ENCODE assay signal across 13 mouse cellular contexts in genomic region chr8:124140211-124140790, GRCm38 (mm10).
A peak's percentile ranks its signal among the peaks of the same experiment; 100 is the strongest.
DNase-seq lines count a peak whose midpoint lies in the region; ATAC-seq lines count a peak whose summit lies in the region.
"Had no signal": no experiment of that assay in that cellular context is flagged by ENCODE, and none has a peak within 500 bp of the region (broad histone marks: within the 10 kb centered on the region; RNA-seq: fewer than 3 reads in every experiment).

No protein-coding gene starts in this region.

- no peaks in the 10 kb centered on the region for H3K9me3 ChIP-seq in kidney, embryonic 15.5 days (replicated peaks)
- H3K9me3 ChIP-seq in hindbrain, embryonic 10.5 days = no peaks in the 10 kb centered on the region
- H3K9me3 ChIP-seq in midbrain, embryonic 15.5 days = no peaks in the 10 kb centered on the region
- no peaks in the 10 kb centered on the region for H3K9me3 ChIP-seq in limb, embryonic 10.5 days (replicated peaks)
- H3K9me3 ChIP-seq in kidney, embryonic 14.5 days (ENCODE audit: control insufficient read depth, low read length) = no peaks in the 10 kb centered on the region
- H3K9me3 ChIP-seq: heart, embryonic 15.5 days; limb, embryonic 15.5 days had no signal

- H3K4me2 ChIP-seq in kidney, embryonic 15.5 days = peak overlapping the region; percentile 24
- H3K4me2 ChIP-seq in midbrain, embryonic 15.5 days = peak overlapping the region; percentile 21
- H3K4me2 ChIP-seq in kidney, embryonic 14.5 days (replicated peaks; ENCODE audit: low read depth, low read length) = no peak overlapping the region
- H3K4me2 ChIP-seq: heart, embryonic 15.5 days; limb, embryonic 15.5 days had no signal

- H3K4me1 ChIP-seq in kidney, embryonic 15.5 days = peaks cover 46% of the 10 kb centered on the region
- H3K4me1 ChIP-seq in hindbrain, embryonic 10.5 days (replicated peaks) = peaks cover 46% of the 10 kb centered on the region
- H3K4me1 ChIP-seq in midbrain, embryonic 15.5 days = peaks cover 44% of the 10 kb centered on the region
- H3K4me1 ChIP-seq in limb, embryonic 10.5 days = peaks cover 15% of the 10 kb centered on the region
- H3K4me1 ChIP-seq in kidney, embryonic 14.5 days (ENCODE audit: control insufficient read depth, insufficient read depth, low read length) = peaks cover 16% of the 10 kb centered on the region; the same call in 1 of the 2 replicates
- H3K4me1 ChIP-seq: limb, embryonic 15.5 days had no signal

- H3K27ac ChIP-seq in kidney, embryonic 15.5 days = no peak overlapping the region
- peak overlapping the region; percentile 51 for H3K27ac ChIP-seq in hindbrain, embryonic 10.5 days
- H3K27ac ChIP-seq in midbrain, embryonic 15.5 days = peak overlapping the region; percentile 18
- no peak overlapping the region for H3K27ac ChIP-seq in limb, embryonic 10.5 days
- no peak overlapping the region for H3K27ac ChIP-seq in kidney, embryonic 14.5 days (ENCODE audit: low read depth, low read length)
- H3K27ac ChIP-seq: gastrocnemius, adult 2 months; heart, embryonic 15.5 days; limb, embryonic 15.5 days had no signal

- no peak for ATAC-seq in kidney, embryonic 15.5 days (replicated peaks; ENCODE audit: low FRiP score)
- ATAC-seq in midbrain, embryonic 15.5 days (replicated peaks) = no peak
- ATAC-seq in kidney, embryonic 14.5 days (ENCODE audit: low FRiP score, low TSS enrichment) = no peak

- no peak overlapping the region for H3K4me3 ChIP-seq in kidney, embryonic 15.5 days (replicated peaks)
- H3K4me3 ChIP-seq in hindbrain, embryonic 10.5 days = no peak overlapping the region
- no peak overlapping the region for H3K4me3 ChIP-seq in midbrain, embryonic 15.5 days
- no peak overlapping the region for H3K4me3 ChIP-seq in limb, embryonic 10.5 days
- no peak overlapping the region for H3K4me3 ChIP-seq in kidney, embryonic 14.5 days (ENCODE audit: low read length)
- H3K4me3 ChIP-seq: gastrocnemius, adult 2 months; heart, embryonic 15.5 days; limb, embryonic 15.5 days had no signal

- H3K9ac ChIP-seq in kidney, embryonic 15.5 days = no peak overlapping the region
- H3K9ac ChIP-seq in midbrain, embryonic 15.5 days = no peak overlapping the region
- no peak overlapping the region for H3K9ac ChIP-seq in kidney, embryonic 14.5 days (ENCODE audit: low read depth, low read length)
- H3K9ac ChIP-seq: heart, embryonic 15.5 days; limb, embryonic 15.5 days had no signal

- DNase-seq in kidney, adult 11 months = no peak
- DNase-seq in adrenal gland, postnatal 25 days = peak; percentile 16
- no peak for DNase-seq in hindbrain, embryonic 10.5 days (ENCODE audit: low spot score)
- DNase-seq in limb, embryonic 10.5 days (ENCODE audit: low spot score) = no peak
- DNase-seq in cerebellum, adult 18-20 months = no peak
- DNase-seq: gastrocnemius, adult 2 months; kidney, adult 8-10 months; lung, postnatal 10 days had no signal

- H3K27me3 ChIP-seq in kidney, embryonic 15.5 days = no peaks in the 10 kb centered on the region
- H3K27me3 ChIP-seq in hindbrain, embryonic 10.5 days (ENCODE audit: insufficient read depth, poor library complexity, severe bottlenecking) = 0 out of 2 replicates have a peak, but pooled peaks cover 5% of the 10 kb centered on the region
- H3K27me3 ChIP-seq in midbrain, embryonic 15.5 days (replicated peaks) = no peaks in the 10 kb centered on the region
- no peaks in the 10 kb centered on the region for H3K27me3 ChIP-seq in limb, embryonic 10.5 days (ENCODE audit: low read depth, poor library complexity, severe bottlenecking)
- no peaks in the 10 kb centered on the region for H3K27me3 ChIP-seq in kidney, embryonic 14.5 days (ENCODE audit: control insufficient read depth, insufficient read depth, low read length)
- H3K27me3 ChIP-seq: heart, embryonic 15.5 days; limb, embryonic 15.5 days had no signal

- WGBS in kidney, embryonic 15.5 days = 42% methylated on average over 11 of the region's 11 CpGs
- 81% methylated on average over 11 of the region's 11 CpGs for WGBS in hindbrain, embryonic 10.5 days
- 56% methylated on average over 11 of the region's 11 CpGs for WGBS in midbrain, embryonic 15.5 days
- WGBS in limb, embryonic 10.5 days = 79% methylated on average over 11 of the region's 11 CpGs
- WGBS in kidney, embryonic 14.5 days = 47% methylated on average over 11 of the region's 11 CpGs

- H3K36me3 ChIP-seq in kidney, embryonic 15.5 days = no peaks in the 10 kb centered on the region
- H3K36me3 ChIP-seq in hindbrain, embryonic 10.5 days = no peaks in the 10 kb centered on the region
- no peaks in the 10 kb centered on the region for H3K36me3 ChIP-seq in midbrain, embryonic 15.5 days (replicated peaks)
- no peaks in the 10 kb centered on the region for H3K36me3 ChIP-seq in limb, embryonic 10.5 days
- no peaks in the 10 kb centered on the region for H3K36me3 ChIP-seq in kidney, embryonic 14.5 days (ENCODE audit: control insufficient read depth, insufficient read depth, low read length)
- H3K36me3 ChIP-seq: heart, embryonic 15.5 days; limb, embryonic 15.5 days had no signal

Comparison
In these comparisons a context has a peak if more than half of its experiments do, and no peak if none do; other contexts are left out.
1. H3K27ac ChIP-seq: peak in hindbrain, embryonic 10.5 days (single experiment) and midbrain, embryonic 15.5 days (single experiment); none in kidney, embryonic 15.5 days (single experiment), limb, embryonic 10.5 days (single experiment) and kidney, embryonic 14.5 days (single experiment).